Mouse (Mus musculus) heart, postnatal 4 days (tissue): Measurements from ENCODE around the gene Lrrc25. TPM values are rescaled to one million over a fixed set of nuclear protein-coding genes. Genes with fewer than 3 reads are reported as not detected.

Experiments
- DNase-seq: peaks from one replicate; pipeline ENCODE4 v3.0.0; 2021
- total RNA-seq, 2 experiments: library from RNA; stranded (reverse); gene quantifications; 2 replicates each; pipeline ENCODE4 v1.2.3; 2021

Gene Lrrc25
- total RNA-seq, 2 experiments from 2014 or later, result 1.1 to 1.5 TPM

DNA sequence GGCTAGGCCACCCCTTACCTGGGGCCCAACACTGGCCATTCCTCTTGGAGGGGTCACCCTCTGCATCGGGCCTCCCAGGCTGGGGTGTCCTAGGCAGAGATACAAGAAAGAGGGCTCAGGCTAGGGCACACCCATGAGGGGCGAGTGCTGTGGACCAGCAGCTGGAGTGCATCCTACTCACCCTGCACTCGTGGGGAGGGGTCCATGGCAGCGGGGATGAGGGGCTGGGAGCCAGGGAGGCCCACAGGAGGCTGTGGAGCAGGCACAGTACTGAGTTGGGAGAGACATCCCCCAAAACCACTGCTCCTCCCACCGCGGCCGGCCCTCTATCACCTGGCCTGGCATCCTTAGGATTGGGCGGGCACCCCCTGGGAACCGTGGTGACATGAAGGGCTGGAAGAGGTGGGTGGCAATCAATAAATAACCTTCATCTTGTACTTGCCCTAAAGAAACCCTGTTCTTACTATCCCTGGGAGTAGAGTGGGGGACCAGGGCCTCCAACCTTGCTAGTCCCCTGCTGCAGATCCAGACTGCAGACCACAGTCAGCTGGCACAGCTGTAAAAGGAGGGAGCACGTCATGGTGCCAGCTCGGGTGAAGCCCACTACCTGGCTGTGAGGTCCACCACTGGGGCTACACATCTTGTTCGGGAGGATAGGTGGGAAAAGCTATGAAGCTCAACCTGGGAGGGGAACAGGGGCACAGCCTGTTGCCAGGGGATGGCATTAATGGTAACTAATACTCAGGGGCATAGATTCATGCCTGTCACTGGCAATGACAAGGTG lies 16.3 kb upstream of the Lrrc25 start:
- DNase-seq, result no peak

DNA sequence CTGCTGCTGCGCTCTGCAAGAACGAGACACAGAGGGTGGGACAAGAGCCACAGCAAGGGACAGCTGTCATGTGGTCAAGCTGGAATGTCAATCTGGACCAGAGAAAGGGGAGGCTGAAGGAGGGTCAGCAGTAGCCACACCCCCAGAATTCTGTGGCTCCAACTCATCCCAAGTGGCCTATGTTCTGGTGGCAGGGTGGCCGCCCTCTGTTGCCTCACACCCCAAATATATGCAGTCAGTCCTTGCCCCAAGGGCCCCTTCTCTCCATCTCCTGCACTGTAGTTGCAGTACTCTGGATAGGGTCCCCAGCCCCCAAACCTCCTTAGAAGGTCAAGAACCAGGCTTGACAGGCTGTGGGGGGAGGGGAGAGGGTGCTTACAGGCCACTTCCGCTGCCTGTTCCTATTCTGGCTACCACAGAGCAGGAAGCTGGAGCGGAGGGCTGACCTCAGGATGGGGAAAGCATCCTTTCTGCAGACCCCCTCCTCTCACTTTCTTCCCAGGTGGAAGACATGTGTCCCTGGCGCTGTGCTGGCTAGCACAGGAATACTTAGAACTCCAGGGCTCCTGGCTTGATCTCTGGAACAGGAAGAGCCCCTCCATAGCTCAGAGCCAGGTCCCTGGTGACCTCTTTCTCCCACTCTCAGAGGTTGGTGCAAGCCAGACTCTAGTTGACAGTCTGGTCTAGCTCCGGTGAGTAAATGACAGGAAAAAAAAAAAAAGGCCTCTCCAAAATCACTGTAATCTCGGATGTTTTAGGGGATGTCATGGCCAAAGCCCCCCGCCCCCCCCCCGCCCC lies 15.3 kb upstream of the Lrrc25 start:
- peak; percentile 56 for DNase-seq

DNA sequence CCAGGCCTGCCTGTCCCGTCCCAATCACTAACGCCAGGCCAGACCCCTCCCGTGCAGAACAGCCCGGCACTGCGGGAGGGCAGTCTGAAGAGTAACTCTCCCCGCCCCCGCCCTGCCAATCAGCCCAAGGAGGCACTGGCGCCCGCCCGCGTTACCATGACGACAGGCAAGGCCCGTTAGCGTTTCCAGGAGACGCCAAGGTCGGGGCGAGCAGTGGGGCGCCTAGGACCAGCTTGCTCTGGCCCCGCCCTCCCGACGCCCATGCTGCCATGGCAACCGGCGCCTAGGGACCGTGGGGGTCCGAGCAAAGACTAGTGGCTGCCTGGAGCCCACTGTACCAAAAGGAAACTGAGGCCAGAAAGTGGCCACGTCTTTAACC lies 14.7 kb upstream of the Lrrc25 start:
- DNase-seq, result peak; percentile 86

DNA sequence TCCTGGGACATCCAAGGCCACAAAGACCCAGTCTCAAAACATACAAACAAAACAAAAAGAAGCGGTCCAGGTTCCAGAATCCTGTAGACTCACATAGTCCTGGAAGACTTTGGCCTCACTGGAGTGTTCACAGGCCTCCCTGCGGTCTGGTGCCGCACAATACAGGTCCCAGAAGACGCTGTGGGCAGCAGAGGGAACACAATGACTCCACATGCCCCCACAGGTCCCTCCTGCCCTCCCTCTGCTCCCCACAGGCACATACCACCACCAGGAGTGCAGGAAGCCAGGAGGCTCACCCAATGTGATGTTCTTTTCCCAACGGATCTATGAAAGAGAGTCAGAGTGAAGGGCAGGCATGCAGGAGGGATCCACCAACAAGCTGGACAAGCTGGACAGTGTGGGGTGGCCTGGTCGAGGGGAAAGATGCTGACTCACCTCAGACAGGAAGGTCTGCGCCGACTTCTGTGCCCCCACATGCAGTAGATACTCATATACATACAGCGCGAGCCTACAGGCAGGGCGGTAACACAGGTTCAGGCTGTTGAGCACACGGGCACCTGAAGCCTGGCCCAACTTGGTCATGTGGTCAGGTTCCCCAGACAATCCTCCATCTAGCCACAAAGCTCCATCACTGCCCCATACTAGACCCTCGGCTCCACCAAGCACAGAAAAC lies 13.7 kb upstream of the Lrrc25 start:
- DNase-seq, result no peak

DNA sequence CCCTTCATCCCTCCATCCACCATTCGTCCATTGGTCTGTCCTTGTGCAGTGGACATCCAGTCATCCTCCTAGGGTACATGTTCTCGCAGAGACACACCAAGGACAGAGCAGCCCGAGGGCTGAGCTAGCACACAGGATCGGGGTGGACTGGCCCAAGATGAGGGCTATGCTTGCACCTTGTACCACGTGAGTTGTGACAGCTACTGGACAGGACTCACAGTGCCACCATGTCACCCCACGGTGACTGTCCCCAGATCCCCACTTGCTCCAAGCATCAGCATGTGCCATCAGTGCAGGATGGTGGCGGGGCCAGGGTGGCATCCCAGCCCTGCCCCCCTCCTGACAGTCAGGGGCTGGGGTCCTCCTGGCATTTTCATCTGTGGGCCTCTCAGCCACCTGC lies 11.4 kb upstream of the Lrrc25 start:
- no peak for DNase-seq

DNA sequence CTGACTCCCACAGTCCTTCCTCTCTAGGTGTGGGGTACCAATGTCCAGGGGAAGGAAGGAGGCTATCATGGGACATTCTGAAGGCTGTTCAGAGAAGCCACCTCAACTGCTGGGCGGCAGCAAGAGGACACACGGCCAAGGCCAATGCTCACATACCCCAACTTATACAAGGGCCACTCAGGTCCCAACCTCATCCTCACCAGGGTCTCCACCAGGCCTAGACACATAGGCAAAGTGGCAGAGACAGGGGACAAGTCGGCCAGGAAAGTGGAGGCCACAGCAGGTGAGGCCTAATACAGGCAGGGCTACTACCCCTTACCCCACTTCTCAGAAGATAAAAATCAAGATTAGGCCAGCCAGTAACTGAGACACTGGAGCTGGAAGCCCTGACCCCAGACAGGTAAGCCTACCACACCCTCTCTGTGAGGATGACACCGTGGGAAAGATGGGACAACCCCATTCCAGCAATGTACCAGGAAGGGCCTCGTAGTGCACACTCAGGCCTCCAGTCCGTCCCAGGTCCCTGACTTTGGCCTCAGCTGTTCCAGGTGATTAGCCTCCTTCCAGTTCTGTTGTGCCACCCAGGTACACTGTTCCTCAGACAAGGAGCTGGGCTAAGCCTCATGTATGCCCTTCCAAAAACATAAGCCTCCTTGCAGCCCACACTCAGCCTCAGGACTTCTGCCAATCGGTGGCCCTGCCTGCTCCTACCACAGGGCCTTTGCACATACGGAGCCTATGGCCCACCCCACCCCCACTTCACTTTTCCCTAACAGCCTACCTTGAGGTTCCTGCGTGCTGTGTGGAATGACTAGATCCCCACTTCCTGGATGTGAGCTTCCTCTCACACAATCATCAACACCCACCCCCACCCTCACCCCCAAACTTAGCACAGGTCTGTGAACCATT lies 9.8 kb upstream of the Lrrc25 start:
- no peak for DNase-seq

DNA sequence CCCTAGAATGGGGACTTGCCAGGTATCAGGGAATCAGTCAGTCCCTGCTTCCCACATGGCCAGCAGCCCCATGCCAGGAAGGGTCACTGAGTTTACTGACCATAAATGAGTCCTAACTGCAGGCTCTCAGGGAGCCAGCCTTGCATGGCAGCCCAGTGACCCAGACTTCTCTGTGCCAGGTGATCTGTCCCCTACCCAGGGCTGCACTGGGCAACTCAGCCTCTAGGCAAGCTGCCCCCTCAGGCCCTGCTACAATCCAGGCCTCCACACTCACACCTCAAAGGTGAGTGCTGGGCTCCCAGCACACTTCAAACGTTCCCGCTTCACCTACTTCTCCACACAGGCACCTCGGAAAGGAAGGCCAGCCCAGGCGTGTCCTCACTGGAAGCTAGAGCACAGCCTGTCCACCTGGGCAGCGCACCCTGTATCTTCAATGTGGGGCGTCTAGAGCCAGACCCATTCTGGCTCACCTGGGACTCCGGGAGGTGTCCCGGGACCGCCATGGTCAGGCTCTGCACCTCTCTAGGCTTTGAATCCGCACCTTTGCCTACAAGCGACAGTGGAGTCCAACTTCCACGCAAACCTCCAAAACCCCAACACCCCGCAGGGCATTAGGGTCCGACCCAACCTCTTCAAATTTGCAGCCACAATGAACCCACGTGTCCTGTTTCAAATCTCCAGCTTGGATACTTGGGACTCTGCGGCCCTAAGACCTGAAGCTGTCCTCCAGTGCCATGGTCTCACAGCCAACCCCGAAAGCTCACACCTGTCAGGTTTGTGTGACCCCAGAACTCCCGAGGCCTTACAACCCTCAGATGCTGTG lies 9.0 kb upstream of the Lrrc25 start:
- no peak for DNase-seq

DNA sequence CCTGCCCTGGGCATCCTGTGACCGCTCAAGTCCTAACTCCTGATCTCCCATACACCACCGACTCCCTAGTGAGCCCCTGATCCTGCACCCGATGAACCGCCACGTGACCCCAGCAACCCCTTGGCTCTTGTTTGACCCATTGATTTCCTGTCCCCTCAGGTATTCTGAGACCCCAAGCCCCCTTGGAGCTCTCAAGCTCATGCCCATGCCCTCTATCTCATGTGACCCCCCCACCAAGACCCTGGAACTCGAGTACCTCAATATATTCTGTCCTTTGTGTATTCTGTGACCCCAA lies 8.4 kb upstream of the Lrrc25 start:
- DNase-seq, result no peak

DNA sequence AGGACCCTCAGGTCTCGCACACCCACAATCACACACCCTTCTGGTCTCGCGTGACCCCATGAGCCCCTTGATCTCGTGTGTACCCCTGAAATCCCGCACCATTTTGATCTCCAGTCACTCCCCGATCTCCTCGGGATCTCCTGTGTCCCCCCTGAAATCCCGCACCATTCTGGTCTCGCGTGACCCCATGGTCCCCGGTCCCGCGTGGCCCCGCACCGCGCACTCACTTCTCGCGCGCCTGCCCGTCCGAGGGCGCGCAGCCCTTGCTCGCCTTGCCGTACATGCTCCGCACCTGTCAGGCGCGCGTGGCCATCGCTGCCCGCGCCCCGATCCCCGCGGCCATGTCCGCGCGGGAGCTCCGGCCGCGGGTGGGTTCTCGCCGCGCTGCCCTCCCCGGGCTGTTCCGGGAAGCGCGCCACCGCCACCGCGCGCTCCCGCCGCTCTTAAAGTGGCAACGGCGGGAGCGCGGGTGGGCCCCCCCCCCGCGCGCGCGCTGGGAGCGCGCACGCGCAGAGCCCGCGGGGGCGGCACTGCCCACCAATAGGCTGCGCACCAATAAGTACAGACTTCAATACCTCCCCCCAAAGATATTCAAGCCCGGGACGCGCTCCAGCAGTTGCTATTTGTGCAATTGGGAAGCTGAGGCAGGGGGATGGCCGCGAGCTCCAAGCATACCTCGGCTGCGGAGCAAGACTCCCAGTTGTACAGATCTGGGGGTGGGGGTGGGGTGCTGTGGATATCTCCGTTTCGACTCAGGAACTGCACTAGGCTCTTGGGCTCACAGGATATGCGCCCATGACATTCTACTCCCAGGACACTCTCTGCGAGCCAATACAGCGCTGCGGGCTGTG lies 7.8 kb upstream of the Lrrc25 start:
- peak; percentile 59 for DNase-seq

DNA sequence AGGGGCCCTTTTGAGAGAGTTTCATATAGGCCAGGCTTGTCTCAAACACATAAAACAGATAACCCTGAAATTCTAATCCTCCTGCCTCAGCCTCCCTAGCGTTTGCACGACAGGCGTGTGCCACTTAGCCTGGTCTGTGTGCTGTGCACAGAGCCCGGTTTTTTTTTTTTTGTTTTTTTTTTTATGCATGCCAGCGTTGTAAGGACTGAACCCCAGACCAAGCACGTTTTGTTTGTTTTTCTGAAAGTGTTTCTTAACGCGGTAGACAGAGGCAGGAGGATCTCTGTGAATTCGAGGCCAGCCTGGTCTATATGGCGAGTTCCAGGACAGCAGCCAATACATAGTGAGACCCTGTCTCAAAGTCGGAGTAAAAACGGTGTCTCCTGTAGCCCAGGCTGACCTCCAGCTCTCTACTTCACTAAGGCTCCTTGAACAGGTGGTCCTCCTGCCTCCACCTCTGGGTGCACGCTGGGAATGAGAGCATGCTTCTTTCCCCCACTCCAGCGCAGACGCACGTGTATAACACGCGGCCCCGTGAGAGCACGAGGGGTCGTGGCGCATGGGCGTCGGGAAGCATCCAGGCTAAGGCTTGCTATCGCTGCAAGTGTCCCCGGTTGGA lies 7.1 kb upstream of the Lrrc25 start, which contains the start of gene Ssbp4:
Gene Ssbp4 (minus strand): TSS at position 124 of the 619 bp plus-strand sequence.
- DNase-seq, result no peak

DNA sequence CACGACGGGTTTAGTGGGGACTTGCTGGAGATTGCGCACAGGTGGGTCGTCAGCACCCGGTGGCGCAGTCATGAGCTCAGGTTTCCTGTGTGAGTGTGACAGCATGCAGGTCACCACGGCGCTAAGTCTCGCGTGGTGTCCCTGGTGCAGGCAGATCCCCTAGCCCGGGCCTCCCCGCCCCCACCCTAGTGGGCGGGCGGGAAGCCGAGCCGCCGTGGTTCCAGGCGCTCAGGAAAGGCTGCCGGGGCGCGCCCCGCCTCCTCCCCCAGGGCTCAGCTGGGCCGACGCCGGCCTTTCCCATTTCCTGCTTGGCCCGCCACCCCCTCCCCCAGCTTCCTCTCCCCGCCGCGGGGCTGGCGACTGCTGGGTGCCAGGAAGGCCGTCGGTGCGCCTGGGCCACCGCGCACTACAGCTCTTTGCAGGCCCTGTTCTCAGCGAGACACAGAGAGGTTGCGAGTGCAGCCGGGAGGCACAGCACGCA lies 6.5 kb upstream of the Lrrc25 start:
- peak; percentile 93 for DNase-seq

DNA sequence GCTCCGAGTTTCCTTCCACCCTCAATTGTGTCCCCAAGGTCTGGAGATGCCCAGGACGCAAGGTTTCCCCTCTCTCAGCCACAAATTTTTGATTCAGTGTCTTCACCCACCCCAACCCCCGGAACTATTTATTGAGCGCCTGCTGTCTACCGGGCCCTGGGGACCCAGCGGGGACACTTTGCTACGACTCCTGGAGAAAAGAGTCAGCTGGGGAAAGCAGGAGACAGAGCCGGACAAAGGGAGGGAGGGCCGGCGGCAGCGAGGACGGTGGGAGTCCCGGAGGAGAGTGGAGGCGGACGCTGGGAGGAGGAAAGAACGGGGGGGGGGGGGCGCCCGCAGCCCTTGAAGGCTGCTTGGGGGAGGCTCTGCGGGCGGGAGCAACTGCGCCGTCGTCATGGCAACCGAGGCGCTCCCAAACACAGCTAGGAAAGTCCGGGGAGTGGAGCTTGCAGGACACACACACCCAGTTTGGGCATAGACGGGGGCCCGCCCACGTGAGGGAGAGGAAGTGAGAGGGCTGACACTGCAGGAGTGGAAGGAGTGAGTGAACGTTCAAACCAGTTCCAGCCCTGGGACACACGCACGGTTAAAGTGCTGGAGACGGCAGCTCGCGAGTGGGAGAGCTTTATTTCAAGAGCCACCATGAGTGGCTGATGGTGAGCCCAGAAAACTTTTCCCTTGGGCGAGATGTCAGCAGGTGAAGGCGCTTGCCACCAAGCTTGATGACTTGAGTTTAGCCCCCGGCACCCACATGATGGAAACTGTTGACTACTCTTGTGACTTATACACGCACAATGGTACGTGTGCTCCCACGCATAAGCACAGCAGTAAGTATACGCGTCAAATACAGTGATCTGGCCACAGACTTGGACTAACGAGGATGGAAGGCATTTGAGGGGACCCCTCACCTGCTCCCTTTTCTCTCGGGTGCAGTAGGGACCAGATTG lies 5.8 kb upstream of the Lrrc25 start:
- peak; percentile 91 for DNase-seq

DNA sequence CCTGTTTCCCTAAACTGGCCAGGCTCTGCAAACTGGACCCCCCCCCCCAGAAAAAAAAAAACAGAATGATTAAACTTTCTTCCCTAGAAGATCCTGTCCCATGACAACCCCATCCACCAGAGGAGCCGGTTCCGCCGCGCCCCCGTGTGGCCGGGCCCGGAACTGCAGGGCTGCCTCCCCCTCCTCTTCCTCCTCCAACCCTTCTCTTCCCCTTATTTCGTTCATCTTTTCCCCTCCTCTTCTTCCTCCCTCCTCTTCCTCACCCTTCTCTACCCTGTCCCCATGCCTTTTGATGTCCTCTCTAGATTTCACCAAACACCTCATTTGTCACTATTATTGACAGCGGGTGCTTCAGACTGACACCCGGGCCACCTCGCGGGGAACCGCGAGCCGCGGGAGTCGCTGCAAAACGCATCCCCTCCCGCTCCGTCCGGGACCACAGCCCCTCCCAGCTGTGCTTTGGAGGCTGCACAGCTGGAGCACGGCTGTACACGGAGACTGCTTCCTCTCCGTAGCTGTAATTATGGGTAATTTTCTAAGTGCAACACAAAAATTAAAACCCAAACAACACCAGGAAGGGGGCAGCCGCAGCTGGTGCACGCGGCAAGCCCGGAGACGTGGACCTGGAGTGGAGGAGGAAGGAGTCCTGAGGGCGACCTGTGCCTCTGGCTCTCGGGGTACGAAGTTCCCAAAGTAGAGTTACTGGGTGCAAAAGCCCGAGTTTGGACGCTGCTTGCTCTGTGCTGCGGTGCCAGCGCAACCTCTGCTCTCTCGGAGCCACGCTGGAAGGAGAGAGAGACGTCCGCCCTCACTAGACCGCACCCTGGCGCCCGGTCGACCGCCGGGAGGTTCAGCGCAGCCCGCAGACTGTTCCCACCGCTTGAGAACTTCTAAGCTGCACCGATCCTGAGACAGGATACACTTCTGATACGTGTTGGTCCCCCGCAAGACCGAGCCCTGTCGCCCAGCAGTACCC lies 4.9 kb upstream of the Lrrc25 start:
- DNase-seq, result peak; percentile 94

DNA sequence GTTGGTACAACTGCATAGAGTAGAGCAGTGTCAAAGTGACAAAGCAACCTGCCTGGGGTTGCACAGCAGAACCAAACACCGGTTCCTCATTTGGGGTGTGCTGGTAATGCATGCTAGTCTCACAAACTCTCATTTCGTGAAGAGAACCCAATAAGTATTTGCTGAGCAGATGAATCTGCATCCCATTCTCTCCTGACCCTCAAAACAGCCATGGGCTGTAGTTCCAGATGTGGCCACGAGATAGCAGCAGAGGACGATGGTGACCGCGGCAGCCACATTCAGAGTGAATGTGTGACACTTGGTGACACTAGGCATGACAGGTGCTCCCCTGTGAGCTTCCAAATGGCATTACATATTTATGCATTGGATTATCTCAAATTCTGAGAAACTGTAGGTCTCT lies 4.1 kb upstream of the Lrrc25 start:
- DNase-seq, result peak; percentile 95

DNA sequence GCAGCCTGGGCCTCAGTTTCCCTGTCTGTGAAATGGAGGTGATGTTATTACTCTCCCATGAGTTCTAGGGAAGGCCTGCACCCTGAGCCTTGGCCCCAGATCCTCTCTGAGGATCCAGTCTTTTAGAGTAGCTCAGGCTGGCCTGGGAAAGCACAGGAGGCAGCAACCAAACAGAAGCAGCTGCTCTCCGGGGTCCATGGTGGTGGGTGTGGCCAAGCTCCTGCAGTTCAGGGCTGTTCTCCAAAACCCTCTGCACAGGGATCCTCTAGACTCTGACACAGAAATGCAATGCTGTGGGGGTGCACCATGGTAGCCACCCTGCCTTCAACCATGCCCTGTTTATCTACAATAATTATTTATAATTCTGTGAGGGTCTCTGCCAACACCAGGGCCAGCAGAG lies 2.2 kb upstream of the Lrrc25 start:
- DNase-seq, result no peak

DNA sequence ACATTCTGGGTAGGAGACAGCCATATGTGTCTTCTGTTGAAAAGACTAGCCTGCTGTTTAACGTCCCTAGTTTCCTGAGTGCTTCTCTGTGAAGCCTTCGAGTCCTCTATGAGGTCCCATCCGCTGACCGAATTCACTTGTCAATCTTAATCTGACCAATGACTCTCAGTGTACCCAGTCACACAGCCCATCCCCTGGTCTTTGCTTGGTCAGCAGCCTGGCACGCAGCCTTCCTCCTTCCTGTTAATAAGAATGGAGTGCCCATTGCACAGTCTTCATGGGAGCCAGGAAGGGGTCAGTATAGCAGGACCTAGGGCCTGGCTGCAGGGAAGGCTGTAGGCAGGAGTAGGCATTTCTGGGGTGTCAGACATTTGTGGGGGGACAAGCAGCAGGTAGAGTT lies 1.5 kb upstream of the Lrrc25 start:
- DNase-seq, result no peak

DNA sequence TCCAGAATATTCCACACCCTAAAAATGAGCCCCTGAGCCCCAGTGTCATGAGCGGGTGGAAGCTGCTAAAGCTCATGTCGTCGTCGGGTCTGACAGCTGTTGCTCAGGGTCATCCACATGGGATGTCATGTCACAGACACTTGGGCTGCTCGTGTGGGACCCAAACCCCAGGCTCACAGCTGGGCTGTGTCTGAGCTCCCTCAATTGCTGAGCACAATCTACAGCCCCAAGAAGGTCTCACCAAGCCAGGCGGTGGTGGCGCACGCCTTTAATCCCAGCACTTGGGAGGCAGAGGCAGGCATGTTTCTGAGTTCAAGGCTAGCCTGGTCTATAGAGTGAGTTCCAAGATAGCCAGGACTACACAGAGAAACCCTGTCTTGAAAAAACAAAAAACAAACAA lies 674 bp upstream of the Lrrc25 start:
- no peak for DNase-seq
